Mouse (Mus musculus) ZHBTc4 (cell line): Measurements from ENCODE around the gene Lrrc4c.

ENCODE experiments used
- DNase-seq: peaks from one replicate; pipeline ENCODE4 v3.0.0-alpha.2; 2011; ENCODE audit warnings: low read depth, low spot score

Gene Lrrc4c

DNA sequence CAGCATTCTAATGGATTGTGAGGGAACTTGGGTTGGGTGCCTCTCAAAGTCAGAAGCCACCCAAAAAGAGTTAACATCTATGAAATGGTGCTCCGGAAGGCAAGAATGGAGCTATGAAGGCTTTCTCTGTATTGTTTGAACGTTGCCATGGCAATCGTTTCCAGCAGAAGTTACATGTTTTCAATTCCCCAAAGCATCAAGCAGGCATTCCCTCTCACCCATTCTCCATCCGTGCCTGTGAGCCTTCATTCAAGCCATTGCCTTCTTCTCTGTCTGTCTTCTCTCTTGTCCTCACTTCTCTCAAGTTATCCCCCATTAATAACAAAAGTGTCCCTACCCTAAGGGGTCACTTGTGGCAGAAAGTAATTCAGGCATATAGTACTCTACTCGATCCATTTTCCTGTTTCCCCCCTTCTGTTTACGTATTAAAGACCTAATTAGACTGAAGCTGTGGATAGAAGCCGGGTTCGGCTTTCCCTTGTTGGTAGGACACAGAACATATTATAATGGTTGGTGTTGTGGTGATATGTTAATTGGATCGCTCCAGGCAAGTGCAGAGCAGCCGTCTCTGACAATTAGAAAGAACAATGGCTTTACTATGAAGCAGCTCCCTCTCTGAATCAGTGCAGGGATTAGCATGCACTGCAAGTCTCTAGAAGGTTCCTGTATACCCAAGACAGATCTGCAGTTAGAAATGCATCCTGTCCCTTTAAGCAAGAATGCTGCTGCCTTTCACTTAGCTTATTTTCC, 1160.4 kb downstream of the Lrrc4c start:
- DNase-seq, result no peak

DNA sequence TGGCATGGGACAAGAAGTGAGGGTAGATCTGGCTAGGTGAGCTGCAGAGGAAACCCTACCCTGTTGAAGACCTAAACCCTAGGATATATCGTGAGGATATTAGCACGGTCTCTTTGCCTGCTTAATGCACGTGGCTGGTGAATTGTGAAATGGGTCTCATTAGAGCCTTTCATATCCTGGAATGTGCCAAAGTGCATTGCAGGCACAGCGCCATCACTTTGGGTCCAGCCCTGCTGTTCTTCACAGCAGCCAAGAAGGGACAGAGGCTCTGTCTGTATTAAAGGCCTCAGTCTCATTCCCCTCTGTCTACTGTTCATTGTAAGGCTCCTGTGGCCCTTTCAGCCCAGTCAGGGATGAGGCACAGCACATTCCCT, 1160.9 kb downstream of the Lrrc4c start:
- DNase-seq, result no peak

DNA sequence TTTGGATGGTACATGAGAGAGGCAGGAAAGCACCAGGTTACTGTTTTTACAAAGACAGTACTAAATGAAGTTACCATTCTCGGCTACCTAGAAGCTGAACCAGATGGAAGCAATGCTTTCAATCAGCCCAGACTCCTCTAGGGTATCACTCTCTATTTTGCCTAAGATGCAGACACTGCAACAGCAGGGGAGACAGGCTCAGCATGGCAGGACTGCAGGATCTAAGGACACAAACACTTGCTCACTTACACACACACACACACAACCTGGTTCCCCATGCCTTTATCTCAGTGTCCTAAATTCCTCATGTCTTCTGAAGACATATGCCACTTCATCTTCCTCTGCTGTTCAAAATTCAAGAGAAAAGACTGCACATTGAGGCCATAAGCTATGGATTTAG, 1167.0 kb downstream of the Lrrc4c start:
- no peak for DNase-seq

DNA sequence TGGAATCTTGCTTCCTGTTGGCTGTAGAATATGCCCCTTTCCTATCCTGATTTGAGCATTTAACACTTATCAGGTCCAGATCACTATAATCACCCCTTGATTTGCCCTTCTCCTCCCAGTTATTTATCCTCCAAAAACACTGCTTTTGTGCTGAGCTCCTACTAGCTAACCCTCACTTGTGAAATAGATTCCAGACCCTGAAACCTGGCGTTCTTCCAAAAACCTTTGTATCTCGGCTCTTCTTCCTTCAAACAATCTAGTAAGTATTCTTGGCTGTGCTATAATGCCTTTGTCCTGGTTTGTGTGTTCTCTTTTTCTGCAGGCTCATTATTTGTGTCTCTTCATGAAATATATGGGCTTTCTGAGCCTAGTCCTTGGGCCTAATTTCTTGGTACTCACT, 1167.6 kb downstream of the Lrrc4c start:
- DNase-seq, result no peak

DNA sequence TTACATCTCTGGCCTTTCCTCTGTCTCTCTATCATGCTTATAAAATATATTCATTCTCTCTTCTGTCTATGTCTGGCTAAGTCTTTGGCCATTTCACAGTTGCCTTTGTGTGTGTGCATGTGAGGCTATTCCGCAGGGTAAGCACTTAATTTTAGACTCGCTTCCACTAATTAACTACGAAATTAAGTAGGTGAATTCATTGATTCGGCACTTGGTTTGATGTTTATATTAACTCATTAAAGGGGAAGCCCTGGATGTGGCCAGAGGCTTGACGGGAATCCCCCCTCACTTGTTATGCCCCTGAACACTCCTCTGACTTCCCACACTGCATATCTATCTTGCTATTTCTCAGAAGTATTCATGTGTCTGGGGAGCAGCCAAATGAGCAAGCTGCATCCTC, 1169.6 kb downstream of the Lrrc4c start:
- DNase-seq, result no peak

DNA sequence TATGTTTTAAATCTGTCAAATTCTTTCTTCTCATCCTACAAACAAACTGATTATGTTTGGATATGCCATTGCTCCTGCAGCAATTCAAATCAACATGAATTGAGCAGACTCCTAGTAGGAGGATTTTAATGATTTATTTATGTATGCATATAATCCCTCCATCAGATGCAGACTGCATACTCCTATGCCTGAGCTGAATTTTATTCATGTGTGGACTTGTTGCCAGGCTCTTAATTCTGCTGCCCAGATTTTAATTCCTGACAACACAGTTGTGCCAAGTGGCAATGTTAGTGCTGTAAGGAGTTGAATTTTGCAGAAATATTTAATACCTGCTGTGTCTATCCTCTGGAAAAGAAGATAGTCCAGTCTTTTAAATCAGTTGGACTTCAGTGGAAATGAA, 1179.1 kb downstream of the Lrrc4c start:
- no peak for DNase-seq

DNA sequence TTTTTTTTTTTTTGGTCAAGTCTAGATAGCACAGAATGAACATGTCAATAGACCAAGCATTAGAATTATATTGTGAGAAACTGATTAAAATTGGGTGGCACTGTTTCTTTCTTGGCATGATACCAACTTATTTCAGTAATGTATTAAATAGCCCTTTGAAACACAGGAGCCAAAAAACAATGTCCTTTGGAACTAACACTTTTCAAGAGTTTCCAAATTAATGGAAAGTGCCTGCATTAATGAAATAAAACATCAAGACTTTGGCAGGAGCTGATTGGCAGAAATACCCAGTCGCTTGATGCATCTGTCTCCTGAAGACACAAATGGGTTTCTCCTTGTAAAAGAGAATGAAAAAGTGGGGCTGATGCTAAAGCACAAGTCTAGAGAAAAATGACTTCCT, 1184.5 kb downstream of the Lrrc4c start:
- no peak for DNase-seq

DNA sequence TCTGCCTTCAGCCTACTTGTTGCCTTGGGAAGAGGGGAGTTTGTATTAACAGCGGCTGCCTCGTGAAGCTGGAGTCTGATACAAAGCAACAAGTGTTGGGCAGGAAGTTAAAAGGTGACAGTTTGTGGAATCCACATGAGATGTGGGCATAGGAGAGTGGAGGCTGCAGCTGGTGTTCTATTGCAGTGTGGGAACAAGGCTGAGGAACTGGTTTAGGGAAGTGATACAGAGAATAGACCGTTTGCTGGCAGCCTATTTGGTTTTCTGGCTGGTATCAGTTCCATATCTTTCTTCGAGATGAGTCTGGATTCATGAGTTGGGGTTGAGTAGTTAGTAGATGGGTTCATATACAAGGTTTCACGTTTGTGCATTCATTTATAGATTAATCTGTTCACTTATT, 1186.9 kb downstream of the Lrrc4c start:
- DNase-seq, result no peak

DNA sequence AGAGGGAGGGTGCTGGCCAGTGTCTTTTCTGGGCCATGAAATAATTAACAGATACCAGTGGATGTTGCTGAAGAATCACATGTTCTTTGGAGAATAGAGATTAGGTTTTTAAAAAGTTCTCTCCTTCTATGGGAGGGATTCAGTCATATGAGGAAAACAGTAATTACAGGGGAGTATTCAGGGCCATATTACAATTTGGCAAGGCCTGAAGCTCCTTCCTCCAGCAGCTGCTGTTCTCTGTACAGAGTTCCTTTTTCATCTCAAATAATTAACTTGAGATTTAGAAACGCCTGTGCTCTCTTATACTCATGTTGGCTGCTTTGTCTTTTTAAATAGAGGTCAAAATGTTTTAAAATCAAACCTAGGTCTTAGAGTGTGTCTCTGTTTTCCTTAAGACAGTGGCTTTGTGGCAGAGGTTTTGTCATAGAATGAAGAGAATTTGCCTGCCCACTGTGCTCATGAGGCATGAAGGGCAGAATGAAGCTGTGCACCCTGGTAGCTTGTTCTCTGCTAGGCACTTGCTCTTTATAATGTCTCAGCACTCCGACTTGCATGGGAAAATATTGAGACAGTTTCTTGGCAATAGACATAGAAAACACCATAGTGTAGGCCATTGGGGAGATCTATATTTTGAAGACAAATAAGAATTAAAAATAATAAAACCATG, 1206.4 kb downstream of the Lrrc4c start:
- no peak for DNase-seq

DNA sequence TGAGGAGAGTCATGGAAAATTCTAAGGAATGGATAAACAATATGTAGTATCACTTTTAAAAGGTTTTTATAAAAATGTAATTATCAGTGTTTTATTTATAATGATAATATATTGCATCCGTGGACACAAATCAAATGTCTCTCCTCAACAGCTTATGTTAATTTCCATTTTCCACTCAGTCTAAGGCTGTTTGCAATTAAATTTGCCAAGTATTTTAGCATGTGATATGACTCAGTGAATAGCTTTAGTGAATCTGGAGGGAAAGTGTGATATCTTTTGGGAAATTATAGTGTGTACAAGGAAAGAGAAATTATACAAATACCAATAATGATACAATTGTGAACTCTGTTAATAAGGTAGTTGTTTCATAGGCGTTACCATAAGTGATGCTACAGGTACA, 1207.1 kb downstream of the Lrrc4c start:
- DNase-seq, result no peak

DNA sequence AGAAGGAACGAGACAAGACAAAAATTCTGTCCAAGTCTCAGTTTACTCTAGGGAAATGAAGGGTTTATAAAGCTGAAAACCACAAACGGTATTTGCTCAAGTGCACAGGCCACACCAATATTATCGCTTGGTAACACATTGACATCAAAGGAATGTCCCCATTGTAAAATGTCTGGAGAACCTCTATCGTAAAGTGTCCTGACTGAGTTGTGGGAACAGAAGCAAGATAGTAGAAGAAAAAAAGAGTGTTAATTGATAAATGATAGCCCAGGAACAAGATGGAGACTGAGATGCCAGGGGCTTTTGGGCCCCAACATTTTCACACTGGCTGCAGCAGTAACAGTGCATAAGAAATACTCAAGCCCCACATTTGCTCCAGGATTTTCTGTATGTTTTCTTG, 1212.7 kb downstream of the Lrrc4c start:
- DNase-seq, result no peak

DNA sequence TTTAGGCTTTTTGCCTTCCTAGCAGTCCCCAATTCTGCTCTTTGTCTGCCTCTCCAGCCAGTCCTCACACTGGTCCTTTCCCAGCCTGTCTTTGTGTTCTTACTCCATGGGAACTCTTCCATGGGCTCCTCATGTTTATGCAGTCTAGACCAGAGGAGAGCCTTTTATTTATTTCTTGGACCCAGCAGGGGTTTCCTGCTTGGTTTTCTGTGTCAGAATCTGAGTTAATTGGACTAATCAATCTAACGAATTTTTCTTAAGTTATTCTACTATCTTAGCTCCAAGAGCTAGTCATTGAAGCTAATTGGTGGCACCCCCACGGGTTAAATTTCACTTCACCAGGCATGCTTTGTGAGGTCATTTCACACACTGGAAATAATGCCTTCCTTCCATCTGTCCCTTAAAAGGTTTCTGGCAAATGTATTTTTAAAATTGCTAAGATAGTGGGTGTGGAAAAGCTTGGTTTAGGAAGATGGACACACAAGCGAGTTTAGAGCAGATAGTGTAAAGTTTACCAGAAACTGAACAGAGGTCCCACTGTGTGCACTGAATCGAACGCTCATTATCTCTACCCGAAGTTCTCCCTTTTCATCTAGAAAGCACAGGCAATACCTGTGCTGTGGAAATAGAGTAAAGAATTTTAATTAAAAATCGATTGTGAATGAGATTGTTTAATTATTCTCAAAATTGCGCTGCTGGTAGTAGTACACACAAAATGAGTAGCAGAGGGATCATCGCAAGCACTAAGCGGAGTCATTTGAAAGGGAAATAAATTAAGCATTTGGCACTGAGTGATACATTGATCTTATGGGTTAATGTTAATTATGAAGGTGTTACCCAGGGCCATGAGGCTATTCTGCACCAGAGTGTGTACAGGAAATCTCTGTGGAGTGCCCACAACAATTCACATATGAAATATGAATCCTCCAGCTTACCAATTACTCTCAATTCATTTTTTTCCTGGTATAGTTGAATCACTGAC, 1226.0 kb downstream of the Lrrc4c start:
- DNase-seq, result no peak

DNA sequence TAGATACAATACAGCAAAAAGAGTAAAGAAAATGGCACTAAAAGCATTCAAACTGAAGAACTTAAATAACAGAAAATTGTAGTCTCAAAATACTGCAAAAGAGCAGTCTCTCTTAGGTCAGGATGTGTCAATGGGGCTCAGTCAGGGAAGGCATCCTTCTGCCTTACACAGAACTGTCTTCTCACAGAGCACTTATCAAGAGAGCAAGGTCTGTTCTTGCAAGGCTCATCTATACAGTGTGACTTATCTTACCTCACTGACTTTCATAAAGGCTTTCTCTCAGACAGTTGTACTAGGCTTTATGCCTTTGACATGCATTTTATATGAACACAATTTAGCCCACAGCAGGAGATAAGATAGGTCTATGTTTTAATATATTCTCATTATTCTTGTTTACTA, 1226.7 kb downstream of the Lrrc4c start:
- DNase-seq, result no peak

DNA sequence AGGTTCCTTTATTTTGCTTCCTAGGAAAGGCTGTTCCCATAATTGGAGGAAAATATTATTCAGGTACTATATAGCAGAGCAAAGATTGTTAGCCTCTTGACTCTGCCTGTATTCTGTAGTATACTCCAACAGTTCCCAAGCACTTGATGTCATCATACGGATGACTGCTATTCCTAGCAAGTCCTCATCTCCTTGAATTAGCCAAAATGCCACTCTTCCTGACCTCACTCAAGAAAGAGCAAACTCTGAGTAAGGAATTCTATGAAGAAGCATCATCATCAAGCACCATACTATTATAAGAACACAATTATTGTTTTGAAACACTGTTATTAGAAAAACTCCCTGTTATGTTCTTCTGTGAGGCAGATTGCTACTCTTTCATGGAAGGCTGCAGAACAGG, 1228.0 kb downstream of the Lrrc4c start:
- DNase-seq, result no peak

DNA sequence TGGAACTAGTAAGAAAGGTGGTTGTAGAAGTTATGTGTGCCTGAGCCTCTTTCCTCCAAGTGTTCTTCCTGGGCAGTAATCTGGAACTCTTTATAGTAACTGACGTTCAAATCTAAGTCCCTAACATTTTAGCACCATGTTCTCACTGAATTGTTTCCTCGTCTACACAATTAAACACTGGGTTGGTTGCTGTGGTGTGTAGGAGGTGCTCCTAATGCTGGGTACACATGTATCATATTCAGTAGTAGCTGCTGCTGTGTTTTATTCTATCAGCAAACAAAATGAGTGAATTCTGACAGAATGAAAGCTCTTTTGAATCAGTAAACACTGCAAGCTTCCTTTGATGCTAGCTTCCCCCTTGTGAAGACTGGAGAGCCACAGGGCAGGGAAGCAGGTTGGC, 1246.5 kb downstream of the Lrrc4c start:
- no peak for DNase-seq

DNA sequence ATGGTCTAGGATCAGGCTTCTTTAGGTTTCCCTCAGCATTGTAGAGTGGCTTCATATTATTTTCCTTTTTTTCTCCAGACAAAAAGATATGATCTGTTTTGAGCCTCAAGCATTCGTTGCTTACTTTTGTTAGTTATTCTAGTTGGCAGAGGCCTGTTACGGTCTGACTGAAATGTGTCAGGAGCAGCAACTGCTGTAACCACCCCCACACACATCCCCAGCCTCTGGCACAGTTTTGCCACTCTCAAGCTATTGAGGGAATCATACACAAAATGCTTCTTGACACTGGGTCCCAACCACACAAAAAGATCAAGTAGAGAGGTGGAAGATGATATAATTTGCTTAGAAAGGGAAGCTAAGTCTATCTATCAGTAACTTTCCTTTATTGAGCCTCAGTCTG, 1251.0 kb downstream of the Lrrc4c start:
- DNase-seq, result no peak

DNA sequence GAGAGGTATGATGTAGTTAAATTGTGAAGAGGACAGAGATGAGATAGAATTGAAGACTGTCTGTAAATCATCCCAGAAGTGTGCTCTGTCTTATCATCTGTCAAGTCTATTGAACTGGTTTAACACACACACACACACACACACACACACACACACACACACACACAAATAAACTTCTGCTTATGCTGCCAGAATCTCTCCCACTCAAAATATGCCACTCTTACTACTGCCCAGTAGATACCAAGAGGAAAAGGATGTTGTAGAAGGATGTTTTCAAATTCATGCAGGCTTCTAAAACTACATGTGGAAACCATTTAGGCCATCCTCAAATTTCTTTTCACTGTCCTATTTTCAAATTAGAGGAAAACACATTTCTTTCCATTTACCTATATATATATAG, 1257.0 kb downstream of the Lrrc4c start:
- no peak for DNase-seq

DNA sequence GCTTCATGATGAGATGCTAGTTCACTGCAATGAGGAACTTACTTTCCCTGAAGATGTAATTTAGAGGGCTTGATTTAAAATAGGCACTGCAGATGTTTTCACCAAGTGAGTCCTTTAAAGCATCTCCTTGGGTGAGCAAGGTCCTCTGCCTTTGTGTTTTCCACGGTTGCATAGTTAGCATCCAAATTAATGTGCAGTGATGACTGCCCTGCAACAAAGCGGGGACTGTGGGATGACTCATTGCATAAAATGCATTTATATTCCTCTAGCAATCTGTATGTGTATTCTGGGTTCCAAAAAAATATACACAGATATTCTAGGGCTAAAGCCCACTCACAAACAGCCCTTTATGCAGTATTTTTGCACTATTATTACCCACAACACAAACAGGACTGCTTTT, 1263.2 kb downstream of the Lrrc4c start:
- DNase-seq, result no peak

DNA sequence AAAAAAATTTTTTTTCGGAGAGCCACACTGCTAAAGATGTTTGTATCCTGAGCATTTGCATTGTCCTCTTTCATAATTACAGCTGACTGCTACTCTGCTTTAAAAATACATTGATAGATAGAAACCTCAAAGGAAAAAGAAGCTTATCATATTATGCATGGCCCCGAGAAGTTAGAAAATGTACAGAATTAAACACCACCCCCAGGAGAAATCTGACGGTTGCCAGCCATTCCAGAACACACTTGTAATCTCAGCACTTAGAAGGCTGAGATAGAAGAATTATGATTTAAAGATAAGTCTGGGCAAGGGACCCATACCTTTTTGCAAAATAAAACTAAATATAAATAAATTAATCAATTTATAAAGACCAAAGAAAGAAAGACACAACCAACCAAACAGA, 1268.4 kb downstream of the Lrrc4c start:
- DNase-seq, result no peak

DNA sequence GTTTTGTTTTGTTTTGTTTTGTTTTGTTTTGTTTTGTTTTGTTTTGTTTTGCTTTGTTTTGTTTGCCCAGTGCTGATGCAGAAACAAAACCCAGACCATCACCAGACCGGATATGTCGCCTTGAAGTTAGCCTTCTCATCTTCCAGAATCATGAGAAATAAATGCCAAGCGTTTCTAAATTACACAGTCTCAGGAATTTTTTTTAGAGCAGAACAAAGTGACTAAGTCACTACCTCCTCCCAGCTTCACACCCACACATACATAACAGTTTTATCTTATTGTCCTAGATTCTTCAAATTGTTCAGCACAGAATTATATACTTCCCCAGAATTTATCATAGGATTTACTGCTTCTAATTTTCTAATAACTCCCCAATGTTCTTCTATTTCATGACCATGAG, 1272.6 kb downstream of the Lrrc4c start:
- DNase-seq, result no peak

DNA sequence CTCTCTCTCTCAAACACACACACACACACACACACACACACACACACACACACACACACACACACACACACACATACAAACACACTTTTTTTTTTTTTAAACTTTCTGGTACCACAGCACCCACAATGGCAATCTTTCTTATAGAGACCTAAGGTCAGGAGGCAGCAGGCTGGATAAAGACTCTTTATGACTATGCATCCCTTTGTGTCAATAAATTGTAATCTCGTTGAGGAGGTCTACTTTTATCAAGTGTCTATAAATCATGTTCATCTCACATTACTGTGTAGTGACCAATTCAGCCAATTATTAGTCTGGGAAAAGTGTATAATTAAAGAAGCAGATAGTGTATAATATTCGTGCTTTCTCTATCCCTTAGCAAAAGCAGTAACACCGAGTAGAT, 1286.2 kb downstream of the Lrrc4c start:
- no peak for DNase-seq

DNA sequence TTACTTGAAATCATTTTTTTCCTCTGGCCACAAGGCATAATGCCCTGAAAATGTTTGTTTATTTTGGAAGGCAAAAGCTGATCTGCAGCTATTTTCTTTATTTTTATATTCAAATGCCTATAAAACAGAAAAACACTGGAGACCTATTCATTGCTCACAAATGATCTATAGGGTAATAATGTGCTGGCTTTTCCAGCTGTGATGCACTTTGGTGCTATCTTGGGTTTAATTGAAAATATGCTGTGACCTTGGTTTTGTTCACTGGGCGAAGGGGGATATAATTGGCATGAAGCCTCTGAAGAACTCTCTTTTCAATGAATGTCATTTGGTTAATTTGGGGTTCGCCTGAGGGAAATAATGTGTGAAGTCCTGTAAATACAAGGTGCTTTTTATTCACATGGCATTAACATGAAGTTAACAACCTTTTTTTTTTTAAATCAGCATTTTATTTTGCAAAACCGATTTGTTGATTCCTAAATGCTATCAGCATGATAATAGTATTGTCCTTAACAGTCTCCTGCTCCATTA, 1286.8 kb downstream of the Lrrc4c start:
- no peak for DNase-seq
